Mouse (Mus musculus) ES-CJ7 (cell line): ENCODE results near the gene Mmp7.
A peak's percentile ranks its signal among the peaks of the same experiment; 100 is the strongest.

Source experiments
- DNase-seq: peaks from one replicate; pipeline ENCODE4 v3.0.0; 2011; ENCODE audit warnings: low read depth, low spot score

Gene Mmp7

GRCm38 (mm10) chr9:7691790-7692189 is at the start of gene Mmp7:
TSS of gene Mmp7 (plus strand) at chr9:7692090.
- DNase-seq: no peak

- peak; percentile 52 for DNase-seq
Observed at GRCm38 (mm10) chr9:7647901-7648300, 44.0 kb upstream of the Mmp7 start.

GRCm38 (mm10) chr9:7650397-7651180 is 41.3 kb upstream of the Mmp7 start:
- DNase-seq: no peak

GRCm38 (mm10) chr9:7652351-7653085 is 39.4 kb upstream of the Mmp7 start:
- no peak for DNase-seq

GRCm38 (mm10) chr9:7657946-7658345 is 33.9 kb upstream of the Mmp7 start:
- no peak for DNase-seq

- peak; percentile 30 for DNase-seq
Observed at GRCm38 (mm10) chr9:7659469-7660020, 32.3 kb upstream of the Mmp7 start.

- peak; percentile 22 for DNase-seq
Observed at GRCm38 (mm10) chr9:7661371-7661770, 30.5 kb upstream of the Mmp7 start.

GRCm38 (mm10) chr9:7669674-7670073 is 22.2 kb upstream of the Mmp7 start:
- DNase-seq: no peak

GRCm38 (mm10) chr9:7672985-7673384 is 18.9 kb upstream of the Mmp7 start:
- DNase-seq: no peak

GRCm38 (mm10) chr9:7678154-7678837 is 13.6 kb upstream of the Mmp7 start:
- DNase-seq: no peak

GRCm38 (mm10) chr9:7682081-7682618 is 9.7 kb upstream of the Mmp7 start:
- no peak for DNase-seq

GRCm38 (mm10) chr9:7686024-7686423 is 5.9 kb upstream of the Mmp7 start:
- no peak for DNase-seq

GRCm38 (mm10) chr9:7689799-7690198 is 2.1 kb upstream of the Mmp7 start:
- DNase-seq: no peak

GRCm38 (mm10) chr9:7693961-7694360 is 2.1 kb downstream of the Mmp7 start:
- no peak for DNase-seq

GRCm38 (mm10) chr9:7695646-7696045 is 3.8 kb downstream of the Mmp7 start:
- no peak for DNase-seq

GRCm38 (mm10) chr9:7708698-7709097 is 16.8 kb downstream of the Mmp7 start:
- no peak for DNase-seq

GRCm38 (mm10) chr9:7711196-7711595 is 19.3 kb downstream of the Mmp7 start:
- DNase-seq: peak; percentile 57

- DNase-seq: peak; percentile 53
Observed at GRCm38 (mm10) chr9:7714062-7714907, 22.4 kb downstream of the Mmp7 start.

GRCm38 (mm10) chr9:7714908-7715175 is 23.0 kb downstream of the Mmp7 start:
- DNase-seq: no peak

GRCm38 (mm10) chr9:7721543-7721942 is 29.7 kb downstream of the Mmp7 start:
- DNase-seq: no peak

- no peak for DNase-seq
Observed at GRCm38 (mm10) chr9:7728997-7729396, 37.1 kb downstream of the Mmp7 start.
